Mouse (Mus musculus): Measurements from ENCODE around the gene Mlxipl. TPM values are rescaled to one million over a fixed set of nuclear protein-coding genes. Genes with fewer than 3 reads are reported as not detected.
A peak's percentile ranks its signal among the peaks of the same experiment; 100 is the strongest.

Mlxipl gene
- polyA plus RNA-seq, 1 experiment from 2014 or later, result 0.76 TPM

GRCm38 (mm10) chr5:135076931-135077505, 12.7 kb upstream of the Mlxipl start:
- 8% methylated on average over 14 of the region's 14 CpGs for WGBS

GRCm38 (mm10) chr5:135077564-135078481, 11.9 kb upstream of the Mlxipl start, which contains the start of gene Vps37d:
Gene Vps37d, minus strand, starts transcription at chr5:135078266.
- H3K36me3 ChIP-seq (ENCODE audit: control insufficient read depth, insufficient read depth), result no peaks in the 10 kb centered on the region
- H3K9me3 ChIP-seq (ENCODE audit: control insufficient read depth, low read length), result no peaks in the 10 kb centered on the region
- H3K4me2 ChIP-seq (ENCODE audit: low read length), result peak within 1 kb of the TSS; percentile 75
- ATAC-seq, result peak; percentile 78
- H3K27me3 ChIP-seq (replicated peaks; ENCODE audit: control insufficient read depth, insufficient read depth, low read length), result no peaks in the 10 kb centered on the region
- under 1% methylated on average over 64 of the region's 83 CpGs for WGBS
- peak within 1 kb of the TSS; percentile 91 for H3K27ac ChIP-seq (ENCODE audit: low read length)
- peak within 1 kb of the TSS; percentile 71 for H3K4me3 ChIP-seq (replicated peaks; ENCODE audit: low read length)
- H3K4me1 ChIP-seq (replicated peaks; ENCODE audit: control insufficient read depth, insufficient read depth, low read length), result peaks cover 23% of the 10 kb centered on the region
- peak within 1 kb of the TSS; percentile 96 for H3K9ac ChIP-seq (replicated peaks; ENCODE audit: low read depth, low read length)

More at GRCm38 (mm10) chr5:135076931-135077505, 12.7 kb upstream of the Mlxipl start:
- peak overlapping the region; percentile 75 for H3K4me2 ChIP-seq (ENCODE audit: low read length)
- H3K4me1 ChIP-seq (replicated peaks; ENCODE audit: control insufficient read depth, insufficient read depth, low read length), result peaks cover 23% of the 10 kb centered on the region
- H3K9me3 ChIP-seq (ENCODE audit: control insufficient read depth, low read length), result no peaks in the 10 kb centered on the region
- no peaks in the 10 kb centered on the region for H3K27me3 ChIP-seq (replicated peaks; ENCODE audit: control insufficient read depth, insufficient read depth, low read length)
- H3K4me3 ChIP-seq (replicated peaks; ENCODE audit: low read length), result peak overlapping the region; percentile 71
- no peaks in the 10 kb centered on the region for H3K36me3 ChIP-seq (ENCODE audit: control insufficient read depth, insufficient read depth)
- peak; percentile 80 for ATAC-seq
- peak overlapping the region; percentile 96 for H3K9ac ChIP-seq (replicated peaks; ENCODE audit: low read depth, low read length)
- peak overlapping the region; percentile 91 for H3K27ac ChIP-seq (ENCODE audit: low read length)

- H3K27ac ChIP-seq (ENCODE audit: low read length), result no peak overlapping the region
- WGBS, result under 1% methylated on average over 11 of the region's 11 CpGs
- H3K36me3 ChIP-seq (ENCODE audit: control insufficient read depth, insufficient read depth), result no peaks in the 10 kb centered on the region
- peaks cover 20% of the 10 kb centered on the region for H3K4me1 ChIP-seq (replicated peaks; ENCODE audit: control insufficient read depth, insufficient read depth, low read length)
- no peaks in the 10 kb centered on the region for H3K27me3 ChIP-seq (replicated peaks; ENCODE audit: control insufficient read depth, insufficient read depth, low read length)
- ATAC-seq, result no peak; the same call in 1 of the 2 replicates
- H3K9me3 ChIP-seq (ENCODE audit: control insufficient read depth, low read length), result no peaks in the 10 kb centered on the region
- peak overlapping the region; percentile 71 for H3K4me3 ChIP-seq (replicated peaks; ENCODE audit: low read length)
- H3K4me2 ChIP-seq (ENCODE audit: low read length), result peak overlapping the region; percentile 75
- peak overlapping the region; percentile 96 for H3K9ac ChIP-seq (replicated peaks; ENCODE audit: low read depth, low read length)
Observed at GRCm38 (mm10) chr5:135078482-135078810, 11.2 kb upstream of the Mlxipl start.

GRCm38 (mm10) chr5:135079578-135079977, 10.1 kb upstream of the Mlxipl start:
- Histone ChIP-seq H3K36me3 (ENCODE audit: control insufficient read depth, insufficient read depth) (no peaks in the 10 kb centered on the region), H3K27ac (ENCODE audit: low read length) (no peak overlapping the region), H3K4me3 (replicated peaks; ENCODE audit: low read length) (no peak overlapping the region), H3K4me2 (ENCODE audit: low read length) (no peak overlapping the region), H3K9me3 (ENCODE audit: control insufficient read depth, low read length) (no peaks in the 10 kb centered on the region), H3K9ac (replicated peaks; ENCODE audit: low read depth, low read length) (no peak overlapping the region), H3K4me1 (replicated peaks; ENCODE audit: control insufficient read depth, insufficient read depth, low read length) (peaks cover 14% of the 10 kb centered on the region), H3K27me3 (replicated peaks; ENCODE audit: control insufficient read depth, insufficient read depth, low read length) (no peaks in the 10 kb centered on the region)
- 98% methylated on average over 2 of the region's 2 CpGs for WGBS
- no peak for ATAC-seq

DNA sequence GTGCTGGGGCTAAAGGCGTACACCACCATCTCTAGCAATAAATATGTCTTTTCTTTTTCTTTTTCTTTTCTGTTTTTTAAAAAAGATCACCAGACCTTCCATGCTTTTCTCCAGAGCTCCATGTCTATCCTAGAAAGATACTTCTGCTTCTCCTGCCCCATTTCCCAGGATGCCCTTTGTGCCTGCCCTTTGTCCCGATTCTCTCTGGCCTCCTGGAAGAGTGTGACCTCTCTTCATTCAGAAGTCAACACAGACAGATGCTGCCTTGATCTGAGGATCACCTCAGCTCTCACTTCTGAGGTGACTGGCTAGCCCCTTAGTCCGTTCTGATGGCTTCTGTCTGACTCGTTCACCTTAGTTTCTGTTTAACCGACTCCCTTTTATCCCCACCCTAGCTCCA, 9.2 kb upstream of the Mlxipl start:
- Histone ChIP-seq H3K4me1 (replicated peaks; ENCODE audit: control insufficient read depth, insufficient read depth, low read length) (peaks cover 14% of the 10 kb centered on the region), H3K36me3 (ENCODE audit: control insufficient read depth, insufficient read depth) (no peaks in the 10 kb centered on the region), H3K4me2 (ENCODE audit: low read length) (no peak overlapping the region), H3K4me3 (replicated peaks; ENCODE audit: low read length) (no peak overlapping the region), H3K9ac (replicated peaks; ENCODE audit: low read depth, low read length) (no peak overlapping the region), H3K27me3 (replicated peaks; ENCODE audit: control insufficient read depth, insufficient read depth, low read length) (no peaks in the 10 kb centered on the region), H3K9me3 (ENCODE audit: control insufficient read depth, low read length) (no peaks in the 10 kb centered on the region), H3K27ac (ENCODE audit: low read length) (no peak overlapping the region)
- no peak for ATAC-seq
- WGBS, result 94% methylated on average over 5 of the region's 5 CpGs

DNA sequence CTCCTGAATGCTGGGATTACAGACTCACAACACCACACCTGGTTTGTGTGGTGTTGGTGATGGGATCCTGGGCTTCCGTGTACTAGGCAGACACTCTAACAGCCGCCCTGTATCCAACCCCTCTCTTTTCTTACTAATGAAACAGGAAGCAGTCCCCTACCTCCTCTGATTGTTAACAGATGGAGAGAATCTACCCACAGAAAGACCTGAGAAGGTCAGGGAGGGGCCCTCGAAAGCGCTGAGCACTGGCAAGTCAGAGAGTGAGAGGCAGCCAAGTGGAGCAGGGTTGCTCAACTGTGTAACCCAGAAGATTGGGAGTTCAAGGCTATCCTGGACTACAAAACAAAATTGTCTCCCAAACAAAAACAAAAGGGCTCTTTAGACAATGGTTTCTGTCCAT, 2.8 kb upstream of the Mlxipl start:
- ATAC-seq, result no peak
- Histone ChIP-seq H3K36me3 (ENCODE audit: control insufficient read depth, insufficient read depth) (no peaks in the 10 kb centered on the region), H3K27me3 (replicated peaks; ENCODE audit: control insufficient read depth, insufficient read depth, low read length) (peaks cover 37% of the 10 kb centered on the region), H3K4me2 (ENCODE audit: low read length) (no peak overlapping the region), H3K4me3 (replicated peaks; ENCODE audit: low read length) (no peak overlapping the region), H3K9ac (replicated peaks; ENCODE audit: low read depth, low read length) (no peak overlapping the region), H3K4me1 (replicated peaks; ENCODE audit: control insufficient read depth, insufficient read depth, low read length) (no peaks in the 10 kb centered on the region), H3K27ac (ENCODE audit: low read length) (no peak overlapping the region), H3K9me3 (ENCODE audit: control insufficient read depth, low read length) (no peaks in the 10 kb centered on the region)
- 68% methylated on average over 4 of the region's 4 CpGs for WGBS

GRCm38 (mm10) chr5:135100981-135101380, 11.3 kb downstream of the Mlxipl start:
- H3K4me3 ChIP-seq (replicated peaks; ENCODE audit: low read length), result no peak overlapping the region
- H3K9ac ChIP-seq (replicated peaks; ENCODE audit: low read depth, low read length), result no peak overlapping the region
- H3K9me3 ChIP-seq (ENCODE audit: control insufficient read depth, low read length), result 0 out of 2 replicates have a peak, but pooled peaks cover 2% of the 10 kb centered on the region
- peaks cover 12% of the 10 kb centered on the region for H3K27me3 ChIP-seq (replicated peaks; ENCODE audit: control insufficient read depth, insufficient read depth, low read length)
- no peak for ATAC-seq
- H3K27ac ChIP-seq (ENCODE audit: low read length), result no peak overlapping the region
- no peak overlapping the region for H3K4me2 ChIP-seq (ENCODE audit: low read length)
- H3K36me3 ChIP-seq (ENCODE audit: control insufficient read depth, insufficient read depth), result no peaks in the 10 kb centered on the region
- WGBS, result 81% methylated on average over 1 of the region's 1 CpGs
- H3K4me1 ChIP-seq (replicated peaks; ENCODE audit: control insufficient read depth, insufficient read depth, low read length), result no peaks in the 10 kb centered on the region

DNA sequence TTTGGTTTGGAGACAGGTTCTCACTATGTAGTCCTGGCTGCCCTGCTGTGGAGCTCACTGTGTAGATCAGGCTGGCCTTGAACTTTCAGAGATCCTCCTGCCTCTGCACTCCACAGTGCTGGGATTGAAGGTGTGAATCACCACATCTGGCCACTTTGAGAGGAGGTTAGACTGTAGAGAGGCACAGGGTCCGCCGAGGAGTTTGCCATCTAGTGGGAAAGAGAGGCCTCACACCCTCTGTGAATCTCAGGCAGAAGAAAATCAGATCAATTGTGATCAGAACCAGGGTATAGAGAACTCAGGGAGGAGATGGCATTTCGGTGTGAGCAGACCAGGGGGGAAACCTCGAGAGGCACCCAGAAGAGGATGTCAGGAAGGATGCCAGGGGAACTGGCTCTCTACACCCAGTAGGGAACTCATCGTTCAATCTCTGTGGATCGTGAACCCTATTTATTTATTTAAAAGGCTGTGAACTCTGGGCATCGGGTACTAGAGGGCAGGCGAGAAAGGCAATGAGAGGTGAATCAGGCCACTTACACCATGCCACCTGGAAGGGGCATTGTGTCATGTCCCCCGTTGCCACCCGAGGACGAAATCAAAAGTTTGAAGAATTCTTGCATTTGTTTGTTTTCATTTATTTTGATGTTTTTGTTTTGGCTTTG, 14.4 kb downstream of the Mlxipl start:
- Histone ChIP-seq H3K9me3 (ENCODE audit: control insufficient read depth, low read length) (0 out of 2 replicates have a peak, but pooled peaks cover 2% of the 10 kb centered on the region), H3K9ac (replicated peaks; ENCODE audit: low read depth, low read length) (no peak overlapping the region), H3K27ac (ENCODE audit: low read length) (no peak overlapping the region), H3K4me3 (replicated peaks; ENCODE audit: low read length) (no peak overlapping the region), H3K36me3 (ENCODE audit: control insufficient read depth, insufficient read depth) (no peaks in the 10 kb centered on the region), H3K27me3 (replicated peaks; ENCODE audit: control insufficient read depth, insufficient read depth, low read length) (peaks cover 38% of the 10 kb centered on the region), H3K4me2 (ENCODE audit: low read length) (no peak overlapping the region), H3K4me1 (replicated peaks; ENCODE audit: control insufficient read depth, insufficient read depth, low read length) (peaks cover 8% of the 10 kb centered on the region)
- 63% methylated on average over 11 of the region's 11 CpGs for WGBS
- ATAC-seq, result no peak

DNA sequence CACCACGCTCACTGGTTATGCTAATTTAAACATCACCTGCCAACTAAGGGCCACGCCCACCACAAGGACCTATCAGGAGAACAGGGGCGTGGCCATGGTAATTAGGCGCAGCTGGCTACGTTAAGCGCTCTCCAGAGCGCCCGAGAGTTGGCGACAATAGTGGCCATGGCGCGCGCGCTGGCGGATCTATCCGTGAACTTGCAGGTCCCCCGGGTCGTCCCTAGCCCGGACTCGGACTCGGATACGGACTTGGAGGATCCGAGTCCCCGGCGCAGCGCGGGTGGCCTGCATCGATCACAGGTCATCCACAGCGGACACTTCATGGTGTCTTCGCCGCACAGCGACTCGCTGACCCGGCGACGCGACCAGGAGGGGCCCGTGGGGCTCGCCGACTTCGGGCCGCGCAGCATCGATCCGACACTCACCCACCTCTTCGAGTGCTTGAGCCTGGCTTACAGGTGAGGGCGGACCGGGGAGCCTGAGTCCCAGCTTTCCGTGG, 17.1 kb downstream of the Mlxipl start:
- H3K9me3 ChIP-seq (ENCODE audit: control insufficient read depth, low read length), result 0 out of 2 replicates have a peak, but pooled peaks cover 2% of the 10 kb centered on the region
- under 1% methylated on average over 47 of the region's 48 CpGs for WGBS
- H3K4me2 ChIP-seq (ENCODE audit: low read length), result peak overlapping the region; percentile 83
- H3K4me1 ChIP-seq (replicated peaks; ENCODE audit: control insufficient read depth, insufficient read depth, low read length), result peaks cover 8% of the 10 kb centered on the region
- H3K27ac ChIP-seq (ENCODE audit: low read length), result no peak overlapping the region
- ATAC-seq, result peak; percentile 90
- peaks cover 47% of the 10 kb centered on the region for H3K27me3 ChIP-seq (replicated peaks; ENCODE audit: control insufficient read depth, insufficient read depth, low read length)
- H3K4me3 ChIP-seq (replicated peaks; ENCODE audit: low read length), result peak overlapping the region; percentile 46
- peak overlapping the region; percentile 54 for H3K9ac ChIP-seq (replicated peaks; ENCODE audit: low read depth, low read length)
- no peaks in the 10 kb centered on the region for H3K36me3 ChIP-seq (ENCODE audit: control insufficient read depth, insufficient read depth)
